Mouse (Mus musculus): Measurements from ENCODE around the gene Clca2. TPM values are rescaled to one million over a fixed set of nuclear protein-coding genes. Genes with fewer than 3 reads are reported as not detected.
"Not testable (repeated sequence)": the region's sequence is repeated elsewhere in the genome, so short reads cannot be mapped to it uniquely, and the experiment has no call there.

Gene Clca2
- polyA plus RNA-seq, 1 experiment from 2014 or later: not detected

DNA sequence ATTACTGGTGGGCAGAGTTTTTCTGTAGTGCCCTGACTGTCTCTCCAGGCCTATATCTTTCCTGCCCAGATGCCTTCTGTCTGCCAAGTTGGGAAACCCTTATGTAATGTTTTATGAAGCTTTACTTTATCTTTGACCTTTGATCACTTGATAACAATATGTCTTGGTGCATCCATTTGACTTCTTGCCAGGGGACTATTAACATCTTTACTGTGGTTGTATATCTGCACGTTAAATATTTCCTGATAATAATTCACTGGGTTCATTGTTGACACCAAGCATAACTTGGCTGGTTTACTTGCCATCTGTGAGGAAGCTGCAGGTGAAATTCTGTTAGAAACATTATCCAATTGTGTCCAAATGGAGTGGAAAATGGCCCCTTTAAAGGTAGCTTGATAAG is 16.2 kb downstream of the Clca2 start:
- no peak overlapping the region for H3K9ac ChIP-seq
- 63% methylated on average over 1 of the region's 1 CpGs for WGBS (ENCODE audit: insufficient replicate concordance)
- no peaks in the 10 kb centered on the region for H3K9me3 ChIP-seq (replicated peaks)
- H3K4me2 ChIP-seq: no peak overlapping the region
- H3K27ac ChIP-seq: no peak overlapping the region
- H3K36me3 ChIP-seq: no peaks in the 10 kb centered on the region
- DNase-seq (no peak), ATAC-seq (ENCODE audit: low read depth) (no peak)
- H3K27me3 ChIP-seq: no peaks in the 10 kb centered on the region
- no peak overlapping the region for H3K4me3 ChIP-seq (replicated peaks)
- H3K4me1 ChIP-seq (replicated peaks): no peaks in the 10 kb centered on the region

DNA sequence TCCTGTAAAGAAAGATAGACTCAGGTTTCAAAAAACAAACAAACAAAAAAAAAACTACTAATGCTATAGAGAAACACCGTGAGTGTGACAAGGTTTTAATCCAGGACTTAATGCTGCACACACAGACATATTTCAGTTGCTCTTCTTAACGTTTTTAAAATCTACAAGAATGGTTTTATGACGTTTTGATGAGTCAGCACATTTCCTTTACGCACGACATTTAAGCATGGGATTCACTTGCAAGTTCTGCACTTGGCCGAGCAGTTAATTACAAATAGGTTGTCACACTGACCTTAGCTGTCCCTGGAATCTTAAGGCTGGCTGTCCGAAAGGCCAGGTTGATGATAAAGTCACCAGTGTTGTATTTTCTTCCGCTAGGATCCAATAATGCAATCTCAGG is 18.3 kb downstream of the Clca2 start:
- no peaks in the 10 kb centered on the region for H3K4me1 ChIP-seq (replicated peaks)
- no peak for ATAC-seq (ENCODE audit: low read depth)
- no peaks in the 10 kb centered on the region for H3K9me3 ChIP-seq (replicated peaks)
- H3K4me2 ChIP-seq: no peak overlapping the region
- no peak overlapping the region for H3K9ac ChIP-seq
- no peak overlapping the region for H3K4me3 ChIP-seq (replicated peaks)
- H3K27me3 ChIP-seq: no peaks in the 10 kb centered on the region
- no peak overlapping the region for H3K27ac ChIP-seq
- 63% methylated on average over 8 of the region's 8 CpGs for WGBS (ENCODE audit: insufficient replicate concordance)
- H3K36me3 ChIP-seq: no peaks in the 10 kb centered on the region
- no peak for DNase-seq

DNA sequence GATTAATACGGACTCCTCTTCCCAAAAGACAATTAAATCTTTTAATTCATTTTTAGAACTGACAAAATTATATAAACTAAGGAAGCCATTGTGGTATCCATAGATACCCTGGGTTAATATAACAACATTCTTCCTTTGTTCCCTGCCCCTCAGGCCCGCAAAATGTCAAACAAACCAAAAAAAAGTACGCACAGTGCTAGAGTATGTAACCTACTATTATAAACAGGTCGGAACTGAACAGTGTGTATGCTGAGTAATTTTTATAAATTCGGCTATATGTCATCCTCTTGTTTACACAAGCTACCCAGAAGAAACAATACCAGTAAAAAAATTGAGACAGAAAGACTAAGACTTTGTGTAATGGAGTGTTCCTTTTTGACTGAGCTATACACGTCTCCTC is 20.8 kb downstream of the Clca2 start:
- Histone ChIP-seq H3K9ac (no peak overlapping the region), H3K4me2 (no peak overlapping the region), H3K4me1 (replicated peaks) (no peaks in the 10 kb centered on the region), H3K27ac (no peak overlapping the region), H3K27me3 (no peaks in the 10 kb centered on the region), H3K4me3 (replicated peaks) (no peak overlapping the region), H3K9me3 (replicated peaks) (no peaks in the 10 kb centered on the region), H3K36me3 (no peaks in the 10 kb centered on the region)
- WGBS (ENCODE audit: insufficient replicate concordance): 61% methylated on average over 6 of the region's 6 CpGs
- DNase-seq (no peak), ATAC-seq (ENCODE audit: low read depth) (no peak)

DNA sequence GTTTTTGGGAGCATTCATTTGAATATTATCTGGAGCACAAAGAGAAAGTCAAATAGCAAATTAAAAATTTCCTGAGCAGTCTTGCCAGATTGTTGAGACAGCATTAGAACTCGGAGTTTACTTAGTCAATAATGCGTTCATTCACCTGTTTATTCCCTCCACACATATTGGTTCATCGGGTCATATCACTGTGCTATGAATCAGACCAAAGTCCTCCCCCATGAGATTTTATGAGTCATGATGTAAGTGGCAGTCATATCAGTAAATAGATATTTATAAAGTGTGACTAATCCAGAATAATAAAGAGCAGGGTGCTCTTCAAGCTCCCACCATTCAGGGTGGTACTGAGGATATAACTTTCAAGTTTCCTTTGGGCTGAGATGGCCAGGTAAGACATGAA is 26.9 kb downstream of the Clca2 start:
- ATAC-seq (ENCODE audit: low read depth): no peak
- Histone ChIP-seq H3K9me3 (replicated peaks) (no peaks in the 10 kb centered on the region), H3K9ac (no peak overlapping the region), H3K4me3 (replicated peaks) (no peak overlapping the region), H3K4me1 (replicated peaks) (no peaks in the 10 kb centered on the region), H3K27ac (no peak overlapping the region), H3K36me3 (no peaks in the 10 kb centered on the region), H3K27me3 (no peaks in the 10 kb centered on the region), H3K4me2 (no peak overlapping the region)
- no peak for DNase-seq
- 69% methylated on average over 3 of the region's 3 CpGs for WGBS (ENCODE audit: insufficient replicate concordance)

DNA sequence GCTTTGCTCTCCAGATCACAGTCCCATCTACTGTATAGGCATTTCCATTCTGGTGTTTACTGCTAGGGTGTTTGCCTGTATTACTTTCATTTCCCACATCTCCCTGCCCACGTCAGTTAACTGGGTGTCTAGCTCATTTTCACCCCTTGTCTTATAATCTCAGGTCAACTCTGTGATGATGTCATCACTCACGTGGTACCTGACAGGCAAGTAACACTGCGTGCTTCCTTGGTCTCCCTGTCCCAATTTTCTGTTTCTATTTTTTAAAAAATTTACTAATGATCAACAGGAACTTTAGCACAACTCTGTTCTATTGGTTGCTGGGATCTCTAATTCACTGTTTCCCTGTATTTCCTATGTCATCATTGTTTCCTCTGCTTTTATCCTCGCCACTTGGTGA is 30.3 kb downstream of the Clca2 start:
- Histone ChIP-seq H3K4me1 (replicated peaks) (no peaks in the 10 kb centered on the region), H3K9ac (no peak overlapping the region), H3K4me2 (no peak overlapping the region), H3K27ac (no peak overlapping the region), H3K9me3 (replicated peaks) (no peaks in the 10 kb centered on the region), H3K4me3 (replicated peaks) (no peak overlapping the region), H3K27me3 (no peaks in the 10 kb centered on the region), H3K36me3 (no peaks in the 10 kb centered on the region)
- no peak for DNase-seq
- no peak for ATAC-seq (ENCODE audit: low read depth)
- 60% methylated on average over 4 of the region's 4 CpGs for WGBS (ENCODE audit: insufficient replicate concordance)

DNA sequence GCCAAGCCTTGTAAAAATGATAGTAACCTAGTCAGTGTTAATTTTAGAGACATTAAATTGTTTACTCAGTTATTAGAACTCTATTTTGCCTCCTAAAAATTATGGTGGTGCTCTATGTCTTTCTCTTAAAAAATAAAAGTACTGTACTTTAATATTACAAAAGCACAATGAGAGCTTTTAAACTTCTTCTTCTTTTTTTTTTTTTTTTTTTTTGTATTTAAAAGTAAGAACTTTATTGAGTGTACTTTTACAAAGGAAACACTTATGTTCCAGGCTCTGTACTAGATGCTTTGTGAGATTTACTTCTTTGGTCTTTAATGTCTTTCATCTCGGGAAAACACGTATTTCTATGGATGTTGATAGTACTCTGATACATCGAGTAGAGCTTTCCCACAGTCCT is 44.1 kb downstream of the Clca2 start:
- H3K9ac ChIP-seq; DNase-seq; H3K36me3 ChIP-seq; H3K27me3 ChIP-seq; H3K9me3 ChIP-seq (replicated peaks); H3K4me2 ChIP-seq; H3K27ac ChIP-seq; H3K4me3 ChIP-seq (replicated peaks); ATAC-seq (ENCODE audit: low read depth); H3K4me1 ChIP-seq (replicated peaks): not testable (repeated sequence)
- 78% methylated on average over 3 of the region's 3 CpGs for WGBS (ENCODE audit: insufficient replicate concordance)

DNA sequence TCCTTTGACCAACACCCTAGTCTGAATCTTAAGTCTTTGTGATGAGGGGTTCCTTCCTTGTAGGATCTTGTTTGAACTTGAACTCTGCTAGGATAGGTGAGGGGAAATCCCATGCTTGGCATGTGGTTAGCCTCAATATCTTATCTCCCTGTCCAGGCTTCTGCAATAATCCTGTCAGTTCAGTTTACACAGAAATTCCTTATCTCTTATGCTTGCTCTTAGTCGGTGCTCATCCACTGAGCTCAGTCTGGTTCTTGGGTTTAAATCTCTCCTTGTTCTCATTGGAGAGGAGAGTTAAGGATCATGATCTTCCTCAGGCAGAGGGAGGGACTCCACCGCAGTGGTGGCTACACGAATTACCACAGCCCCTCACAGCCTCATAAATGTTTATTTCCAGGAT is 49.4 kb downstream of the Clca2 start:
- peak; percentile 1 for DNase-seq
- Histone ChIP-seq H3K27me3 (no peaks in the 10 kb centered on the region), H3K27ac (no peak overlapping the region), H3K4me2 (no peak overlapping the region), H3K9me3 (replicated peaks) (no peaks in the 10 kb centered on the region), H3K4me3 (replicated peaks) (no peak overlapping the region), H3K36me3 (no peaks in the 10 kb centered on the region), H3K4me1 (replicated peaks) (no peaks in the 10 kb centered on the region), H3K9ac (no peak overlapping the region)
- peak; percentile 53; the same call in 1 of the 2 replicates for ATAC-seq (ENCODE audit: low read depth)
- 12% methylated on average over 3 of the region's 3 CpGs for WGBS (ENCODE audit: insufficient replicate concordance)

DNA sequence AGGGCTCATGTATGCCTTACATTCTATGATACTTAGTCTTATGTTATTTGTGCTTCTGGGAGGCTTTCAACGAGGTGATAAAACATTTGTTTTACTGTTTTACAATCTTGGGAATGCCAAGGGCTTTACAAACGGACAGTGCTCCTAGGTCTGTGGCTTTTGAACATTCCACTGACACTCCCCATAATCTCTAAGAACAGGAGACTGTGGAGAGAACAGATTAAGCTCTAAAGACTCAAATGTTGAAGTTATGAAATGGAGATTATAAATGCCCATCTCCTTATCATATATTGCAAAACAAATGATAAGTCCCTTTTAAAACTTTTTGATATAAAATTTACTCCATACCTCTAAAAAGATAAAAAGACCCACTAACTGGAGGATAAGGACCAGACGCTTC is 60.4 kb downstream of the Clca2 start:
- H3K4me3 ChIP-seq (replicated peaks): no peak overlapping the region
- H3K4me1 ChIP-seq (replicated peaks): no peaks in the 10 kb centered on the region
- no peaks in the 10 kb centered on the region for H3K27me3 ChIP-seq
- WGBS (ENCODE audit: insufficient replicate concordance): 35% methylated on average over 3 of the region's 3 CpGs
- H3K9me3 ChIP-seq (replicated peaks): no peaks in the 10 kb centered on the region
- no peaks in the 10 kb centered on the region for H3K36me3 ChIP-seq
- no peak for ATAC-seq (ENCODE audit: low read depth)
- no peak overlapping the region for H3K27ac ChIP-seq
- H3K9ac ChIP-seq: no peak overlapping the region
- no peak for DNase-seq
- no peak overlapping the region for H3K4me2 ChIP-seq

DNA sequence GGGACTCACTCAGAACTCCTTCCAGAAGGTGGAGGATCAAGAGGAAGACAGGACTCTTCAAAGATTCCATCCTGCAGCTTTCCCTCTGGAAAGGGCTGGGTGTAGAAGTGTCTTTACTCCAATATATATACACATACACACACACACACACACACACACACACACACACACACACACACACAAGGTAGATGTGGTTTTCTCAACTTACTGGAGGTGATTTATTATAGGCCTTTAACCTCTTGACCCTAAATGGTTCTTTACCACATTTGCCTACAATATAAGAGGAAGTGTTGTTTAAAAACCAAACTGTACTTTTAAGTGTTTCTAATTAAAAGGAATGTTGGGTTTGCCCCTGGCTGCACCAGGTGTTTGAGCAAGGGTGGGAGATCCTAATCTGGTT is 66.6 kb downstream of the Clca2 start, which contains the start of gene Clca1:
Gene Clca1 (minus strand): TSS at position 101 of the 400 bp plus-strand sequence.
- H3K9me3 ChIP-seq (replicated peaks): no peaks in the 10 kb centered on the region
- ATAC-seq (ENCODE audit: low read depth) (no peak), DNase-seq (no peak)
- no peak within 1 kb of the TSS for H3K4me3 ChIP-seq (replicated peaks)
- H3K27me3 ChIP-seq: no peaks in the 10 kb centered on the region
- no peaks in the 10 kb centered on the region for H3K4me1 ChIP-seq (replicated peaks)
- H3K27ac ChIP-seq: no peak within 1 kb of the TSS
- no peak within 1 kb of the TSS for H3K4me2 ChIP-seq
- H3K9ac ChIP-seq: no peak within 1 kb of the TSS
- no peaks in the 10 kb centered on the region for H3K36me3 ChIP-seq

DNA sequence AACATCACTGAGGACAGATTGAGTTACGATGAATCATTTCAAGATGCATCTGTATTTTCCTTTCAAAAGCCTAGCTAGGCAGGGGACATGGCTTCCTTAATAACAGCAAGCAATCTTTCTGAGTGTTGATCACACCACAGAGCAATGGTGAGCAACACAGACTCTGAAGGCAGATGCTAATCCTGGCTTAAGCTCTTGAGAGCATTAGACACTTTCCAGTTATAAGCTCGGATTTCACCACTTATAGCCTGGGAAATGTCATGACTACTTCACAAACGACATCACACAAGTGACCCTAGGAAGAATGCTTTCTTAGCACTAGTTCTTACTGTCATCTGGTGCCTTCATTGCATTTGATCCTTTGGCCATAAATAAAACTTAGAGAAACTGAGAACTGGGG is 71.2 kb downstream of the Clca2 start:
- Histone ChIP-seq H3K27ac (no peak overlapping the region), H3K4me2 (no peak overlapping the region), H3K27me3 (no peaks in the 10 kb centered on the region), H3K9me3 (replicated peaks) (no peaks in the 10 kb centered on the region), H3K4me1 (replicated peaks) (no peaks in the 10 kb centered on the region), H3K9ac (no peak overlapping the region), H3K4me3 (replicated peaks) (no peak overlapping the region), H3K36me3 (no peaks in the 10 kb centered on the region)
- no peak for ATAC-seq (ENCODE audit: low read depth)
- WGBS (ENCODE audit: insufficient replicate concordance): 55% methylated on average over 3 of the region's 3 CpGs
- DNase-seq: no peak

DNA sequence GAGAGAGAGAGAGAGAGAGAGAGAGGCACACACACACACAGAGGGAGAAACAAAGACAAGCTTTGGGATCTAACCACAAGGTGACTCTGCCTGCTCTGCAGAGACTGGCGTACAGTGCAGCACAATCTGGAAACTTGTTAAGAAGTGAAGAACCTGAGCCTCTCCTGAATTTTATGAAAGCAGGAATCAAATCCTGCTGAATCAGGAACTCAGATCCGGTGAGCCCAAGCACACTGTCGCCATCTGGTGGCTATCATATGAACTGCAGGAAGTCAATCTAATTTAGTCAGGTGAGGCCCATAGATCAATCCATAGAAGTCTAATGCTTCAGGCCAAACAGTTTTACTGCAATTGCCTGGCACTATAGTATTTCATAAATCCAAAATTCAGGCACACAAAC is 72.5 kb downstream of the Clca2 start:
- Histone ChIP-seq H3K27ac (no peak overlapping the region), H3K4me3 (replicated peaks) (no peak overlapping the region), H3K9me3 (replicated peaks) (no peaks in the 10 kb centered on the region), H3K36me3 (no peaks in the 10 kb centered on the region), H3K4me2 (no peak overlapping the region), H3K9ac (no peak overlapping the region), H3K4me1 (replicated peaks) (no peaks in the 10 kb centered on the region), H3K27me3 (no peaks in the 10 kb centered on the region)
- DNase-seq: no peak
- WGBS (ENCODE audit: insufficient replicate concordance): 21% methylated on average over 3 of the region's 3 CpGs
- ATAC-seq (ENCODE audit: low read depth): no peak
